Mouse (Mus musculus) ovary, postnatal 10 days (tissue): Measurements from ENCODE around the gene Nup50.

Experiments
- DNase-seq: peaks from one replicate; pipeline ENCODE4 v3.0.0; 2022; ENCODE audit warnings: low spot score

The Nup50 gene

GRCm38 (mm10) chr15:84989771-84990170 is 66.6 kb downstream of the Nup50 start:
- DNase-seq = no peak
